Mouse (Mus musculus) megakaryocyte, embryonic 14.5 days (primary cell): Measurements from ENCODE around the gene Ifnar2.

Source experiments
- FLI1 ChIP-seq: IDR thresholded peaks from 2 replicates; pipeline ENCODE4 v1.6.1; 2012; ENCODE audit warnings: low read length, inconsistent platforms, mixed read lengths
- GATA1 ChIP-seq: IDR thresholded peaks from 3 replicates; pipeline ENCODE4 v1.6.1; 2012; ENCODE audit warnings: mixed read lengths, low read length, inconsistent platforms, borderline replicate concordance

DNA sequence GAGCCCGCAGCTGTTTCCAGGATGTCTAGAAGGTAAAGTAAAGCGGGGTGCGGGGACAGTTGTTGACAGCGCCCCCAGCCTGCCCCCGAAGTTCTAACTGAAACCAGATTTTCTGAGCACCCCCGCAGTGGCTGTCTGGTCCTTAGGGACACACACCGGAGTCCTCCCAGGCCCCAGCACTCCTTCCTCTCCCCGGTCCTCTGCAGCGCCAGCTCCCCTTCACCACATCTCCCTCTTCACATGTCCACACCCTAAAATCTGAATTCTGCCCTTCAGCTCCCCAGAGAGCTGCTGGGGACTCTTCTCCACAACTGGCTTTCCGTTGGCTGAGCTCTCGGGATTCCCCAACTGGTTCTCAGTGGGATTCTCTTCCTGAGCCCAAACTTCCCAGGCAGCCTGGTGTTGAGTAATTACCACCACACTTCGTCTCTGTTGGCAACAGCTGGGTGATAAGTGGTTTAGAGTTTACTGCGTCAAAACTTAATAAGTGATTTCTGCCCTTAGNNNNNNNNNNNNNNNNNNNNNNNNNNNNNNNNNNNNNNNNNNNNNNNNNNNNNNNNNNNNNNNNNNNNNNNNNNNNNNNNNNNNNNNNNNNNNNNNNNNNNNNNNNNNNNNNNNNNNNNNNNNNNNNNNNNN lies 34.1 kb downstream of the Ifnar2 start:
- no peak for TF ChIP-seq GATA1
- TF ChIP-seq FLI1 = no peak
